In genomic region chr16:92348941-92349340, GRCm38 (mm10) we compare ENCODE assay signal across 9 mouse cellular contexts. TPM values are rescaled to one million over a fixed set of nuclear protein-coding genes. Genes with fewer than 3 reads are reported as not detected.
DNase-seq lines count a peak whose midpoint lies in the region; ATAC-seq and TF ChIP-seq lines count a peak whose summit lies in the region.
"Had no signal": no experiment of that assay in that cellular context is flagged by ENCODE, and none has a peak within 500 bp of the region (broad histone marks: within the 10 kb centered on the region; RNA-seq: fewer than 3 reads in every experiment).

No protein-coding gene starts in this region.

- peaks cover 9% of the 10 kb centered on the region; the same call in 1 of the 2 replicates for H3K4me1 ChIP-seq in cerebellum, adult 2 months (ENCODE audit: control insufficient read depth, insufficient read depth, low read length)
- H3K4me1 ChIP-seq in forebrain, embryonic 13.5 days: peaks cover 4% of the 10 kb centered on the region
- peaks cover 2% of the 10 kb centered on the region; the same call in 1 of the 2 replicates for H3K4me1 ChIP-seq in forebrain, embryonic 14.5 days (ENCODE audit: control insufficient read depth, insufficient read depth, low read length)
- H3K4me1 ChIP-seq in forebrain, embryonic 12.5 days: peaks cover 8% of the 10 kb centered on the region

- no peak for TF ChIP-seq POLR2A in cerebellum, adult 2 months (IDR thresholded peaks at IDR 0.05; ENCODE audit: borderline replicate concordance, insufficient read depth, low read length)

- no peaks in the 10 kb centered on the region for H3K27me3 ChIP-seq in cerebellum, adult 2 months (ENCODE audit: control insufficient read depth, insufficient read depth, low read length)
- H3K27me3 ChIP-seq in forebrain, embryonic 13.5 days: no peaks in the 10 kb centered on the region
- no peaks in the 10 kb centered on the region for H3K27me3 ChIP-seq in forebrain, embryonic 14.5 days (replicated peaks; ENCODE audit: control insufficient read depth, insufficient read depth, low read length)
- no peaks in the 10 kb centered on the region for H3K27me3 ChIP-seq in forebrain, embryonic 12.5 days

- H3K4me2 ChIP-seq in forebrain, embryonic 13.5 days: no peak overlapping the region
- H3K4me2 ChIP-seq in forebrain, embryonic 14.5 days (ENCODE audit: low read length): no peak overlapping the region
- H3K4me2 ChIP-seq in forebrain, embryonic 12.5 days: no peak overlapping the region

- ATAC-seq in forebrain, embryonic 13.5 days: no peak
- ATAC-seq in forebrain, embryonic 14.5 days: no peak
- no peak for ATAC-seq in forebrain, embryonic 12.5 days (ENCODE audit: low FRiP score)

- TF ChIP-seq CTCF in layer of hippocampus, adult 2 months (conservative IDR thresholded peaks at IDR 0.05): no peak
- TF ChIP-seq CTCF in cerebellum, adult 2 months (IDR thresholded peaks at IDR 0.05; ENCODE audit: borderline replicate concordance, insufficient read depth, low read depth, low read length): no peak

- no peak overlapping the region for H3K9ac ChIP-seq in forebrain, embryonic 13.5 days
- no peak overlapping the region for H3K9ac ChIP-seq in forebrain, embryonic 14.5 days (ENCODE audit: low read length)
- no peak overlapping the region for H3K9ac ChIP-seq in forebrain, embryonic 12.5 days

- H3K27ac ChIP-seq in layer of hippocampus, adult 2 months: no peak overlapping the region
- H3K27ac ChIP-seq in cerebellum, adult 2 months (ENCODE audit: insufficient read depth, low read length): no peak overlapping the region
- H3K27ac ChIP-seq in forebrain, embryonic 13.5 days: no peak overlapping the region
- no peak overlapping the region for H3K27ac ChIP-seq in forebrain, embryonic 14.5 days (ENCODE audit: low read depth, low read length)
- no peak overlapping the region for H3K27ac ChIP-seq in forebrain, embryonic 12.5 days

- no peaks in the 10 kb centered on the region for H3K36me3 ChIP-seq in forebrain, embryonic 13.5 days (ENCODE audit: poor library complexity, severe bottlenecking)
- H3K36me3 ChIP-seq in forebrain, embryonic 14.5 days (ENCODE audit: control insufficient read depth, insufficient read depth, low read length): no peaks in the 10 kb centered on the region
- no peaks in the 10 kb centered on the region for H3K36me3 ChIP-seq in forebrain, embryonic 12.5 days (replicated peaks)

- WGBS in cerebellum, adult 2 months: 7% methylated on average over 12 of the region's 12 CpGs
- 86% methylated on average over 12 of the region's 12 CpGs for WGBS in forebrain, embryonic 13.5 days
- 88% methylated on average over 12 of the region's 12 CpGs for WGBS in forebrain, embryonic 14.5 days
- WGBS in forebrain, embryonic 12.5 days: 88% methylated on average over 12 of the region's 12 CpGs

- DNase-seq in layer of hippocampus, adult 2 months (ENCODE audit: low spot score in 2 of 2): peak; percentile 18 to 20
- no peak for DNase-seq in layer of hippocampus, adult 9-10 months (ENCODE audit: low spot score)
- peak; percentile 78 for DNase-seq in R1 (ENCODE audit: low read depth, low spot score)
- DNase-seq in cerebellum, adult 2 months: peak; percentile 58 to 70
- peak; percentile 32 for DNase-seq in lung, postnatal 36 days
- DNase-seq in forebrain, embryonic 14.5 days (ENCODE audit: low spot score): no peak
- DNase-seq: kidney, adult 18-20 months had no signal

- H3K9me3 ChIP-seq in forebrain, embryonic 13.5 days (replicated peaks): no peaks in the 10 kb centered on the region
- no peaks in the 10 kb centered on the region for H3K9me3 ChIP-seq in forebrain, embryonic 14.5 days (replicated peaks; ENCODE audit: control insufficient read depth, low read length)
- no peaks in the 10 kb centered on the region for H3K9me3 ChIP-seq in forebrain, embryonic 12.5 days

- H3K4me3 ChIP-seq in layer of hippocampus, adult 2 months: no peak overlapping the region
- peak overlapping the region; percentile 38 for H3K4me3 ChIP-seq in cerebellum, adult 2 months (replicated peaks; ENCODE audit: insufficient read depth, low read depth, low read length)
- no peak overlapping the region for H3K4me3 ChIP-seq in forebrain, embryonic 13.5 days
- no peak overlapping the region for H3K4me3 ChIP-seq in forebrain, embryonic 14.5 days (ENCODE audit: low read depth, low read length)
- H3K4me3 ChIP-seq in forebrain, embryonic 12.5 days (replicated peaks): no peak overlapping the region

RNA-seq across cellular contexts. Expression of gene Kcne1, which starts 10.3 kb away (rescaled TPM):
- total RNA-seq in layer of hippocampus, adult 2 months (2021): not detected
- 0.08 TPM in 1 of 2 replicates, not detected in the other for polyA plus RNA-seq in cerebellum, adult 2 months (2012; rRNA removed)
- polyA plus RNA-seq in forebrain, embryonic 13.5 days (2015; fragmentation: Nextera tagmentation; extraction: Ambion mirVana): not detected in 2 replicates
- 0.10 TPM in 1 of 2 replicates, not detected in the other for polyA plus RNA-seq in forebrain, embryonic 14.5 days (2014; fragmentation: Nextera tagmentation; extraction: Ambion mirVana)
- polyA plus RNA-seq in forebrain, embryonic 12.5 days (2016; fragmentation: Nextera tagmentation; extraction: Ambion mirVana): 0.26 TPM in 1 of 2 replicates, not detected in the other

RNA-seq across cellular contexts. Expression of gene Fam243, which starts 27.7 kb away (rescaled TPM):
- not detected for total RNA-seq in layer of hippocampus, adult 2 months (2021)
- polyA plus RNA-seq in cerebellum, adult 2 months (2012; rRNA removed): not detected in 2 replicates
- 0.10 TPM in 1 of 2 replicates, not detected in the other for polyA plus RNA-seq in forebrain, embryonic 13.5 days (2015; fragmentation: Nextera tagmentation; extraction: Ambion mirVana)
- polyA plus RNA-seq in forebrain, embryonic 14.5 days (2014; fragmentation: Nextera tagmentation; extraction: Ambion mirVana): 0.13 TPM in 1 of 2 replicates, not detected in the other
- polyA plus RNA-seq in forebrain, embryonic 12.5 days (2016; fragmentation: Nextera tagmentation; extraction: Ambion mirVana): not detected in 2 replicates

RNA-seq across cellular contexts. Expression of gene Smim11, which starts 47.9 kb away (rescaled TPM):
- total RNA-seq in layer of hippocampus, adult 2 months (2021): 10 to 100 TPM; 19.2 to 20.4 TPM
- polyA plus RNA-seq in cerebellum, adult 2 months (2012; rRNA removed): 32.2 and 35.8 TPM in 2 replicates
- 123 and 144 TPM in 2 replicates for polyA plus RNA-seq in forebrain, embryonic 13.5 days (2015; fragmentation: Nextera tagmentation; extraction: Ambion mirVana)
- 95.3 and 110 TPM in 2 replicates for polyA plus RNA-seq in forebrain, embryonic 14.5 days (2014; fragmentation: Nextera tagmentation; extraction: Ambion mirVana)
- 131 and 135 TPM in 2 replicates for polyA plus RNA-seq in forebrain, embryonic 12.5 days (2016; fragmentation: Nextera tagmentation; extraction: Ambion mirVana)

RNA-seq across cellular contexts. Expression of gene Kcne2, which starts 56.8 kb away (rescaled TPM):
- total RNA-seq in layer of hippocampus, adult 2 months (2021): under 1 TPM in 1 of 2 experiments, not detected in 1; 0.82 TPM
- polyA plus RNA-seq in cerebellum, adult 2 months (2012; rRNA removed): 3.7 and 10.0 TPM in 2 replicates
- polyA plus RNA-seq in forebrain, embryonic 13.5 days (2015; fragmentation: Nextera tagmentation; extraction: Ambion mirVana): 9.7 and 16.4 TPM in 2 replicates
- 17.6 and 19.4 TPM in 2 replicates for polyA plus RNA-seq in forebrain, embryonic 14.5 days (2014; fragmentation: Nextera tagmentation; extraction: Ambion mirVana)
- polyA plus RNA-seq in forebrain, embryonic 12.5 days (2016; fragmentation: Nextera tagmentation; extraction: Ambion mirVana): 2.2 and 4.3 TPM in 2 replicates

Comparison
In these comparisons a context has a peak if more than half of its experiments do, and no peak if none do; other contexts are left out.
1. DNase-seq: peak in layer of hippocampus, adult 2 months (2 of 2), R1 (single experiment), cerebellum, adult 2 months (2 of 2) and lung, postnatal 36 days (single experiment); none in layer of hippocampus, adult 9-10 months (single experiment) and forebrain, embryonic 14.5 days (single experiment).